Mouse (Mus musculus): ENCODE results near the gene Ctbp2. TPM values are rescaled to one million over a fixed set of nuclear protein-coding genes. Genes with fewer than 3 reads are reported as not detected.

Gene Ctbp2
- polyA plus RNA-seq, 1 experiment, result 43.2 TPM

GRCm38 (mm10) chr7:133039556-133040255 is 84.4 kb downstream of the Ctbp2 start:
- TF ChIP-seq MYOD1 (IDR thresholded peaks at IDR 0.05; ENCODE audit: control insufficient read depth, insufficient read length, low read depth) (no peak), USF1 (IDR thresholded peaks at IDR 0.05; ENCODE audit: low read depth) (no peak), MYOG (IDR thresholded peaks at IDR 0.05; ENCODE audit: control insufficient read depth, extremely low read depth, insufficient read length) (no peak), MAX (IDR thresholded peaks at IDR 0.05) (no peak), CTCF (IDR thresholded peaks at IDR 0.05; ENCODE audit: control insufficient read depth, insufficient read depth, insufficient read length) (no peak), CEBPB (IDR thresholded peaks at IDR 0.05; ENCODE audit: low read depth) (no peak), FOSL1 (IDR thresholded peaks at IDR 0.05; ENCODE audit: insufficient read depth, low read length, poor library complexity, severe bottlenecking) (no peak)
- peaks cover 70% of the 10 kb centered on the region for H3K79me2 ChIP-seq (ENCODE audit: control insufficient read depth, insufficient read depth)
- no peaks in the 10 kb centered on the region for H3K27me3 ChIP-seq (ENCODE audit: control insufficient read depth, insufficient read depth, insufficient read length)
- no peak overlapping the region for H3ac ChIP-seq (ENCODE audit: control insufficient read depth, insufficient read length, low read depth)
- peaks cover 13% of the 10 kb centered on the region for H3K79me3 ChIP-seq (ENCODE audit: low read depth)
- H3K36me3 ChIP-seq (ENCODE audit: control insufficient read depth, insufficient read depth), result peaks cover 15% of the 10 kb centered on the region
- no peak overlapping the region for H3K4me3 ChIP-seq (ENCODE audit: insufficient read depth, poor library complexity, severe bottlenecking)

GRCm38 (mm10) chr7:133037618-133038017 is 86.5 kb downstream of the Ctbp2 start:
- Histone ChIP-seq H3ac (ENCODE audit: control insufficient read depth, insufficient read length, low read depth) (no peak overlapping the region), H3K36me3 (ENCODE audit: control insufficient read depth, insufficient read depth) (no peaks in the 10 kb centered on the region), H3K4me3 (ENCODE audit: insufficient read depth, poor library complexity, severe bottlenecking) (no peak overlapping the region), H3K79me2 (ENCODE audit: control insufficient read depth, insufficient read depth) (peaks cover 79% of the 10 kb centered on the region), H3K79me3 (ENCODE audit: low read depth) (peaks cover 15% of the 10 kb centered on the region), H3K27me3 (ENCODE audit: control insufficient read depth, insufficient read depth, insufficient read length) (no peaks in the 10 kb centered on the region)
- TF ChIP-seq USF1 (IDR thresholded peaks at IDR 0.05; ENCODE audit: low read depth), result no peak

DNA sequence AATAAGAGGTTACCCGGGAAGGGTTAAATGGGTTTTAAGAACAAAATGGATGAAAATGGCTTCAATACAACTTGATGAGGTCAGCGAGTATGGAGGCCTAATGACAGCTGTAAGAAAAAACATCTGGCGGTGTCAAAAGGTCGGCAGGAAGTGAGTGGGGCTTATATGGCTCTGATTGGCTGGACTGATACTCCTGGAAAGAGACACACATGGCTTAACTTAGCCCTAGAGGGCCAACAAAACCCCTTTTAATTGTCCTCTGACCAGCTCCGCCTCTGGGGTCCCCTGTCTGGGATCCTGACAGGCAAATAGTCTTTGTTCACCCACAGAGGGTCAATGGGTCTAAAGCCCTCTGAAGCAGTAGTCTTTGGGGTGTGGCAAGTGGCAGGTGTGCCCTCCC is 86.9 kb downstream of the Ctbp2 start:
- H3K36me3 ChIP-seq (ENCODE audit: control insufficient read depth, insufficient read depth), result no peaks in the 10 kb centered on the region
- H3K79me2 ChIP-seq (ENCODE audit: control insufficient read depth, insufficient read depth), result peaks cover 81% of the 10 kb centered on the region
- no peak overlapping the region for H3K4me3 ChIP-seq (ENCODE audit: insufficient read depth, poor library complexity, severe bottlenecking)
- TF ChIP-seq MYOG (IDR thresholded peaks at IDR 0.05; ENCODE audit: control insufficient read depth, extremely low read depth, insufficient read length), result no peak
- no peak for TF ChIP-seq MAX (IDR thresholded peaks at IDR 0.05)
- no peak for TF ChIP-seq FOSL1 (IDR thresholded peaks at IDR 0.05; ENCODE audit: insufficient read depth, low read length, poor library complexity, severe bottlenecking)
- TF ChIP-seq CTCF (IDR thresholded peaks at IDR 0.05; ENCODE audit: control insufficient read depth, insufficient read depth, insufficient read length), result no peak
- no peak for TF ChIP-seq CEBPB (IDR thresholded peaks at IDR 0.05; ENCODE audit: low read depth)
- TF ChIP-seq MYOD1 (IDR thresholded peaks at IDR 0.05; ENCODE audit: control insufficient read depth, insufficient read length, low read depth), result no peak
- TF ChIP-seq USF1 (IDR thresholded peaks at IDR 0.05; ENCODE audit: low read depth), result no peak
- no peak overlapping the region for H3ac ChIP-seq (ENCODE audit: control insufficient read depth, insufficient read length, low read depth)
- peaks cover 13% of the 10 kb centered on the region for H3K79me3 ChIP-seq (ENCODE audit: low read depth)
- no peaks in the 10 kb centered on the region for H3K27me3 ChIP-seq (ENCODE audit: control insufficient read depth, insufficient read depth, insufficient read length)

DNA sequence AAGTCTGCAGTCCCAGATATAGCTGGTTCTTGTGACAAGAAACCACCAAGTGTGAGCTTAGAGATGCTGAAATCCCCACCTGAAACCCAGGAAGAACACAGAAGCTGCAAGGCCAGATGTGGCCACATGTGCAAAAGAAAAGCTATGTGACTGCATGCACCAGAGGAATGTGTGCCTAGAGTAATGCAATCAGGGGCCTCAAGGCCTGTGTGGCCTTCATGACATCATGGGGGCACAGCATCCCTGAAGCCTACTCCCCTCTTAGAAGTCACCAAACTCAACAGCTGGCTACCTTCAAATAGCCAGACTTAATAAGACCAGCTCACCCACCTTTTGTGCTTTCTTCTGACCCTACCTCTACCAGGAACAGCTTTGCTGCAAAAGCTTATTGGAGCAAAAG is 88.3 kb downstream of the Ctbp2 start:
- Histone ChIP-seq H3K36me3 (ENCODE audit: control insufficient read depth, insufficient read depth) (peaks cover 4% of the 10 kb centered on the region), H3K79me2 (ENCODE audit: control insufficient read depth, insufficient read depth) (peaks cover 83% of the 10 kb centered on the region), H3ac (ENCODE audit: control insufficient read depth, insufficient read length, low read depth) (no peak overlapping the region), H3K79me3 (ENCODE audit: low read depth) (peaks cover 12% of the 10 kb centered on the region), H3K4me3 (ENCODE audit: insufficient read depth, poor library complexity, severe bottlenecking) (no peak overlapping the region), H3K27me3 (ENCODE audit: control insufficient read depth, insufficient read depth, insufficient read length) (no peaks in the 10 kb centered on the region)
- TF ChIP-seq USF1 (IDR thresholded peaks at IDR 0.05; ENCODE audit: low read depth), result no peak
- TF ChIP-seq MAX (IDR thresholded peaks at IDR 0.05), result no peak

- H3ac ChIP-seq (ENCODE audit: control insufficient read depth, insufficient read length, low read depth), result no peak overlapping the region
- H3K27me3 ChIP-seq (ENCODE audit: control insufficient read depth, insufficient read depth, insufficient read length), result no peaks in the 10 kb centered on the region
- peaks cover 87% of the 10 kb centered on the region for H3K79me2 ChIP-seq (ENCODE audit: control insufficient read depth, insufficient read depth)
- TF ChIP-seq CTCF (IDR thresholded peaks at IDR 0.05; ENCODE audit: control insufficient read depth, insufficient read depth, insufficient read length) (peak; percentile 70), CEBPB (IDR thresholded peaks at IDR 0.05; ENCODE audit: low read depth) (no peak)
- peaks cover 4% of the 10 kb centered on the region for H3K36me3 ChIP-seq (ENCODE audit: control insufficient read depth, insufficient read depth)
- H3K79me3 ChIP-seq (ENCODE audit: low read depth), result peaks cover 17% of the 10 kb centered on the region
- H3K4me3 ChIP-seq (ENCODE audit: insufficient read depth, poor library complexity, severe bottlenecking), result no peak overlapping the region
Measured at GRCm38 (mm10) chr7:133032589-133033203, 91.5 kb downstream of the Ctbp2 start.

- H3K36me3 ChIP-seq (ENCODE audit: control insufficient read depth, insufficient read depth), result peaks cover 4% of the 10 kb centered on the region
- H3K4me3 ChIP-seq (ENCODE audit: insufficient read depth, poor library complexity, severe bottlenecking), result no peak overlapping the region
- TF ChIP-seq MYOD1 (IDR thresholded peaks at IDR 0.05; ENCODE audit: control insufficient read depth, insufficient read length, low read depth), result no peak
- TF ChIP-seq MYOG (IDR thresholded peaks at IDR 0.05; ENCODE audit: control insufficient read depth, extremely low read depth, insufficient read length), result no peak
- no peak for TF ChIP-seq CTCF (IDR thresholded peaks at IDR 0.05; ENCODE audit: control insufficient read depth, insufficient read depth, insufficient read length)
- no peak for TF ChIP-seq FOSL1 (IDR thresholded peaks at IDR 0.05; ENCODE audit: insufficient read depth, low read length, poor library complexity, severe bottlenecking)
- no peak for TF ChIP-seq CEBPB (IDR thresholded peaks at IDR 0.05; ENCODE audit: low read depth)
- no peak for TF ChIP-seq MAX (IDR thresholded peaks at IDR 0.05)
- TF ChIP-seq USF1 (IDR thresholded peaks at IDR 0.05; ENCODE audit: low read depth), result no peak
- no peak overlapping the region for H3ac ChIP-seq (ENCODE audit: control insufficient read depth, insufficient read length, low read depth)
- H3K79me3 ChIP-seq (ENCODE audit: low read depth), result peaks cover 26% of the 10 kb centered on the region
- H3K27me3 ChIP-seq (ENCODE audit: control insufficient read depth, insufficient read depth, insufficient read length), result no peaks in the 10 kb centered on the region
- peaks cover 83% of the 10 kb centered on the region for H3K79me2 ChIP-seq (ENCODE audit: control insufficient read depth, insufficient read depth)
Measured at GRCm38 (mm10) chr7:133029496-133030047, 94.6 kb downstream of the Ctbp2 start.
